Mouse (Mus musculus) olfactory bulb, adult 2 months (tissue): ENCODE data around the gene Asb6. TPM values are rescaled to one million over a fixed set of nuclear protein-coding genes. Genes with fewer than 3 reads are reported as not detected.

Source experiments
- H3K27ac ChIP-seq: fragments of 200-500 bp; 2 replicates; pipeline ENCODE4 v1.5.1; 2012; ENCODE audit warnings: low read depth, low read length; ENCODE audit not compliant: insufficient read depth
- H3K4me1 ChIP-seq: fragments of 200-500 bp; 2 replicates; pipeline ENCODE4 v1.6.1; 2012; ENCODE audit warnings: low read length; ENCODE audit not compliant: control insufficient read depth, insufficient read depth
- H3K4me3 ChIP-seq: fragments of 200-500 bp; 2 replicates; pipeline ENCODE4 v1.5.1; 2012; ENCODE audit warnings: mild to moderate bottlenecking, low read depth, low read length, moderate library complexity; ENCODE audit not compliant: insufficient read depth
- CTCF ChIP-seq: fragments of 200-500 bp; IDR thresholded peaks from 2 replicates; pipeline ENCODE4 v1.5.1; 2012; ENCODE audit warnings: low read depth, mild to moderate bottlenecking, low read length, moderate library complexity; ENCODE audit not compliant: insufficient read depth
- POLR2A ChIP-seq: fragments of 200-500 bp; IDR thresholded peaks from 2 replicates; pipeline ENCODE4 v1.6.1; 2012; ENCODE audit warnings: mild to moderate bottlenecking, low read depth, low read length, moderate library complexity; ENCODE audit not compliant: insufficient read depth
- WGBS: fragments of 180-500 bp; shearing (Covaris S2); methylation state at CpG from one replicate; pipeline ENCODE4 v1.1.7; 2018; 5-methylcytosine and 5-hydroxymethylcytosine counted together
- polyA plus RNA-seq: library from polyadenylated mRNA; stranded (reverse); fragments of >200 nt; gene quantifications from 2 replicates; pipeline ENCODE4 v1.2.4, GENCODE M21; 2012; ENCODE audit warnings: low replicate concordance; ENCODE audit not compliant: missing spikeins, insufficient read depth, insufficient read length

Asb6 gene
- polyA plus RNA-seq, 1 experiment: not detected

GRCm38 (mm10) chr2:30845152-30846070, 15.3 kb upstream of the Asb6 start:
- TF ChIP-seq POLR2A (no peak), CTCF (no peak)
- Histone ChIP-seq H3K4me1 (peaks cover 15% of the 10 kb centered on the region), H3K27ac (no peak overlapping the region), H3K4me3 (peak overlapping the region; percentile 44)
- WGBS: 3% methylated on average over 79 of the region's 80 CpGs

- H3K4me3 ChIP-seq: no peak overlapping the region
- TF ChIP-seq POLR2A (no peak), CTCF (no peak)
- no peak overlapping the region for H3K27ac ChIP-seq
- H3K4me1 ChIP-seq: peaks cover 15% of the 10 kb centered on the region
- WGBS: 50% methylated on average over 10 of the region's 10 CpGs
Observed at GRCm38 (mm10) chr2:30842615-30843014, 12.5 kb upstream of the Asb6 start.

GRCm38 (mm10) chr2:30836238-30836990, 6.3 kb upstream of the Asb6 start:
- no peak overlapping the region for H3K4me3 ChIP-seq
- TF ChIP-seq POLR2A: no peak
- TF ChIP-seq CTCF: no peak
- 11% methylated on average over 21 of the region's 21 CpGs for WGBS
- peaks cover 14% of the 10 kb centered on the region for H3K4me1 ChIP-seq
- no peak overlapping the region; the same call in 1 of the 2 replicates for H3K27ac ChIP-seq

GRCm38 (mm10) chr2:30834373-30835022, 4.4 kb upstream of the Asb6 start, which contains the start of gene Prrx2:
Gene Prrx2, plus strand, starts transcription at chr2:30834972.
- peaks cover 14% of the 10 kb centered on the region for H3K4me1 ChIP-seq
- TF ChIP-seq CTCF: no peak
- TF ChIP-seq POLR2A: no peak
- H3K27ac ChIP-seq: no peak within 1 kb of the TSS
- 67% methylated on average over 9 of the region's 10 CpGs for WGBS
- H3K4me3 ChIP-seq: no peak within 1 kb of the TSS

- peaks cover 15% of the 10 kb centered on the region for H3K4me1 ChIP-seq
- TF ChIP-seq POLR2A (no peak), CTCF (no peak)
- 83% methylated on average over 5 of the region's 5 CpGs for WGBS
- H3K27ac ChIP-seq: no peak overlapping the region
- H3K4me3 ChIP-seq: no peak overlapping the region
Observed at GRCm38 (mm10) chr2:30833644-30834043, 3.5 kb upstream of the Asb6 start.

- Histone ChIP-seq H3K4me1 (peaks cover 19% of the 10 kb centered on the region), H3K27ac (no peak overlapping the region), H3K4me3 (no peak overlapping the region)
- no peak for TF ChIP-seq POLR2A
- TF ChIP-seq CTCF: no peak
- WGBS: 42% methylated on average over 5 of the region's 5 CpGs
Observed at GRCm38 (mm10) chr2:30829315-30829714, 818 bp downstream of the Asb6 start.

GRCm38 (mm10) chr2:30827749-30828475, 2.2 kb downstream of the Asb6 start:
- Histone ChIP-seq H3K27ac (no peak overlapping the region), H3K4me1 (peaks cover 19% of the 10 kb centered on the region), H3K4me3 (peak overlapping the region; percentile 78)
- TF ChIP-seq CTCF (peak; percentile 86), POLR2A (peak; percentile 66)
- under 1% methylated on average over 63 of the region's 63 CpGs for WGBS

GRCm38 (mm10) chr2:30826825-30827748, 3.0 kb downstream of the Asb6 start:
- Histone ChIP-seq H3K27ac (no peak overlapping the region), H3K4me3 (peak overlapping the region; percentile 78), H3K4me1 (peaks cover 19% of the 10 kb centered on the region)
- 30% methylated on average over 26 of the region's 26 CpGs for WGBS
- TF ChIP-seq CTCF: peak; percentile 24; the same call in 1 of the 2 replicates
- no peak for TF ChIP-seq POLR2A
